Comparison of ENCODE assay signal across 7 mouse cellular contexts in genomic region chrX:73637415-73637814, GRCm38 (mm10). TPM values are rescaled to one million over a fixed set of nuclear protein-coding genes. Genes with fewer than 3 reads are reported as not detected.
DNase-seq lines count a peak whose midpoint lies in the region; ATAC-seq and TF ChIP-seq lines count a peak whose summit lies in the region.

No protein-coding gene starts in this region.

- H3K36me3 ChIP-seq in lung, embryonic 14.5 days (ENCODE audit: insufficient read depth) = no peaks in the 10 kb centered on the region
- no peaks in the 10 kb centered on the region for H3K36me3 ChIP-seq in forebrain, embryonic 11.5 days (ENCODE audit: control insufficient read depth, insufficient read depth, low read length)
- no peaks in the 10 kb centered on the region for H3K36me3 ChIP-seq in neural tube, embryonic 15.5 days

- ATAC-seq in lung, embryonic 14.5 days (ENCODE audit: insufficient read depth) = no peak; the same call in 1 of the 2 replicates
- ATAC-seq in forebrain, embryonic 11.5 days (replicated peaks; ENCODE audit: low FRiP score) = no peak
- no peak for ATAC-seq in neural tube, embryonic 15.5 days (ENCODE audit: low FRiP score)

- DNase-seq in lung, embryonic 14.5 days = peak; percentile 13
- no peak for DNase-seq in lung, adult 18-20 months
- no peak for DNase-seq in forebrain, embryonic 11.5 days (ENCODE audit: low spot score)
- peak; percentile 42 to 60 for DNase-seq in kidney, postnatal 4 days
- DNase-seq in layer of hippocampus, adult 9-10 months (ENCODE audit: low spot score) = no peak
- no peak for DNase-seq in spleen, postnatal 10 days (ENCODE audit: low spot score in 2 of 2)

- no peaks in the 10 kb centered on the region for H3K4me1 ChIP-seq in lung, embryonic 14.5 days (ENCODE audit: insufficient read depth)
- no peaks in the 10 kb centered on the region for H3K4me1 ChIP-seq in forebrain, embryonic 11.5 days (replicated peaks; ENCODE audit: control insufficient read depth, insufficient read depth, low read length)
- H3K4me1 ChIP-seq in neural tube, embryonic 15.5 days = peaks cover 17% of the 10 kb centered on the region

- peaks cover 32% of the 10 kb centered on the region for H3K27me3 ChIP-seq in lung, embryonic 14.5 days (ENCODE audit: insufficient read depth, low read length)
- H3K27me3 ChIP-seq in forebrain, embryonic 11.5 days (ENCODE audit: control insufficient read depth, insufficient read depth, low read length) = peaks cover 35% of the 10 kb centered on the region
- H3K27me3 ChIP-seq in neural tube, embryonic 15.5 days (replicated peaks) = peaks cover 70% of the 10 kb centered on the region

- H3K27ac ChIP-seq in lung, embryonic 14.5 days (ENCODE audit: low read depth) = no peak overlapping the region
- no peak overlapping the region for H3K27ac ChIP-seq in forebrain, embryonic 11.5 days (ENCODE audit: low read depth, low read length)
- H3K27ac ChIP-seq in neural tube, embryonic 15.5 days (replicated peaks) = no peak overlapping the region

- peak overlapping the region; percentile 26; the same call in 1 of the 2 replicates for H3K4me3 ChIP-seq in lung, embryonic 14.5 days (ENCODE audit: low read depth, low read length)
- H3K4me3 ChIP-seq in forebrain, embryonic 11.5 days (ENCODE audit: low read depth, low read length) = peak overlapping the region; percentile 19; the same call in 1 of the 2 replicates
- peak overlapping the region; percentile 38 for H3K4me3 ChIP-seq in neural tube, embryonic 15.5 days (replicated peaks)

- 12% methylated on average over 17 of the region's 19 CpGs for WGBS in lung, embryonic 14.5 days
- 22% methylated on average over 18 of the region's 19 CpGs for WGBS in forebrain, embryonic 11.5 days
- WGBS in neural tube, embryonic 15.5 days = 22% methylated on average over 19 of the region's 19 CpGs

- peak overlapping the region; percentile 20; the same call in 1 of the 2 replicates for H3K9ac ChIP-seq in lung, embryonic 14.5 days
- H3K9ac ChIP-seq in forebrain, embryonic 11.5 days (ENCODE audit: low read length) = no peak overlapping the region
- H3K9ac ChIP-seq in neural tube, embryonic 15.5 days (replicated peaks) = peak overlapping the region; percentile 20; the same call in 1 of the 2 replicates

- no peaks in the 10 kb centered on the region for H3K9me3 ChIP-seq in lung, embryonic 14.5 days (ENCODE audit: low read depth, low read length)
- H3K9me3 ChIP-seq in forebrain, embryonic 11.5 days (ENCODE audit: control insufficient read depth, low read length) = no peaks in the 10 kb centered on the region
- H3K9me3 ChIP-seq in neural tube, embryonic 15.5 days (replicated peaks) = no peaks in the 10 kb centered on the region

- no peak for TF ChIP-seq CTCF in lung, embryonic 14.5 days (IDR thresholded peaks at IDR 0.05; ENCODE audit: low read depth)

- H3K4me2 ChIP-seq in lung, embryonic 14.5 days = peak overlapping the region; percentile 64
- H3K4me2 ChIP-seq in forebrain, embryonic 11.5 days (ENCODE audit: low read depth, low read length, severe bottlenecking) = peak overlapping the region; percentile 52
- H3K4me2 ChIP-seq in neural tube, embryonic 15.5 days = peak overlapping the region; percentile 77

RNA-seq across cellular contexts. Expression of gene Dusp9, which starts 1.8 kb away (rescaled TPM):
- polyA plus RNA-seq in lung, embryonic 14.5 days (2014; fragmentation: Nextera tagmentation; extraction: Ambion mirVana) = 4.1 and 6.6 TPM in 2 replicates
- polyA plus RNA-seq in forebrain, embryonic 11.5 days (2014; fragmentation: Nextera tagmentation; extraction: Ambion mirVana) = 4.5 and 5.5 TPM in 2 replicates
- 1.0 and 1.8 TPM in 2 replicates for polyA plus RNA-seq in neural tube, embryonic 15.5 days (2015; fragmentation: Nextera tagmentation; extraction: Ambion mirVana)

RNA-seq across cellular contexts. Expression of gene Pnck, which starts 22.5 kb away (rescaled TPM):
- polyA plus RNA-seq in lung, embryonic 14.5 days (2014; fragmentation: Nextera tagmentation; extraction: Ambion mirVana) = 12.0 and 14.0 TPM in 2 replicates
- polyA plus RNA-seq in forebrain, embryonic 11.5 days (2014; fragmentation: Nextera tagmentation; extraction: Ambion mirVana) = 11.1 and 17.4 TPM in 2 replicates
- 156 and 187 TPM in 2 replicates for polyA plus RNA-seq in neural tube, embryonic 15.5 days (2015; fragmentation: Nextera tagmentation; extraction: Ambion mirVana)

RNA-seq across cellular contexts. Expression of gene Slc6a8, which starts 35.5 kb away (rescaled TPM):
- 7.4 and 10.6 TPM in 2 replicates for polyA plus RNA-seq in lung, embryonic 14.5 days (2014; fragmentation: Nextera tagmentation; extraction: Ambion mirVana)
- 7.5 and 9.0 TPM in 2 replicates for polyA plus RNA-seq in forebrain, embryonic 11.5 days (2014; fragmentation: Nextera tagmentation; extraction: Ambion mirVana)
- polyA plus RNA-seq in neural tube, embryonic 15.5 days (2015; fragmentation: Nextera tagmentation; extraction: Ambion mirVana) = 8.2 TPM in 2 replicates

Comparison
In these comparisons a context has a peak if more than half of its experiments do, and no peak if none do; other contexts are left out.
1. DNase-seq: peak in lung, embryonic 14.5 days (single experiment) and kidney, postnatal 4 days (2 of 2); none in lung, adult 18-20 months (0 of 2), forebrain, embryonic 11.5 days (single experiment), layer of hippocampus, adult 9-10 months (single experiment) and spleen, postnatal 10 days (0 of 2).
2. Peak in every context shown above with its lines, with median percentiles within 50 percentile points of each other: H3K4me2 ChIP-seq and H3K4me3 ChIP-seq.